8 mouse cellular contexts compared by ENCODE assay signal in genomic region chr11:94211651-94212488, GRCm38 (mm10). TPM values are rescaled to one million over a fixed set of nuclear protein-coding genes. Genes with fewer than 3 reads are reported as not detected.
DNase-seq lines count a peak whose midpoint lies in the region; ATAC-seq and TF ChIP-seq lines count a peak whose summit lies in the region.

No protein-coding gene starts in this region.

- TF ChIP-seq POLR2A in myocyte (IDR thresholded peaks at IDR 0.05; ENCODE audit: insufficient read length, low read depth) = no peak

- H3K27me3 ChIP-seq in embryonic facial prominence, embryonic 12.5 days = no peaks in the 10 kb centered on the region
- no peaks in the 10 kb centered on the region for H3K27me3 ChIP-seq in liver, embryonic 11.5 days (replicated peaks; ENCODE audit: control insufficient read depth, insufficient read depth, low read length)
- no peaks in the 10 kb centered on the region for H3K27me3 ChIP-seq in myocyte (ENCODE audit: control insufficient read depth, insufficient read depth, insufficient read length)
- no peaks in the 10 kb centered on the region for H3K27me3 ChIP-seq in stomach, embryonic 15.5 days (replicated peaks)

- DNase-seq in frontal cortex, postnatal 25 days (ENCODE audit: low spot score in 2 of 2) = no peak
- DNase-seq in heart, adult 8-10 months (ENCODE audit: low spot score) = peak; percentile 63
- DNase-seq in kidney, adult 9 months = peak; percentile 74
- DNase-seq in liver, embryonic 11.5 days (ENCODE audit: low spot score) = peak; percentile 86

- H3K79me2 ChIP-seq in myocyte (ENCODE audit: control insufficient read depth, insufficient read depth) = peaks cover 20% of the 10 kb centered on the region

- peak overlapping the region; percentile 87 for H3K4me3 ChIP-seq in embryonic facial prominence, embryonic 12.5 days
- peak overlapping the region; percentile 95 for H3K4me3 ChIP-seq in liver, embryonic 11.5 days (ENCODE audit: low read depth, low read length)
- H3K4me3 ChIP-seq in myocyte = peak overlapping the region; percentile 51
- H3K4me3 ChIP-seq in stomach, embryonic 15.5 days (replicated peaks) = peak overlapping the region; percentile 96

- H3ac ChIP-seq in myocyte (ENCODE audit: control insufficient read depth, insufficient read length) = peak overlapping the region; percentile 67

- peak overlapping the region; percentile 99 for H3K27ac ChIP-seq in embryonic facial prominence, embryonic 12.5 days
- peak overlapping the region; percentile 98 for H3K27ac ChIP-seq in liver, embryonic 11.5 days (ENCODE audit: low read depth, low read length)
- peak overlapping the region; percentile 96 for H3K27ac ChIP-seq in stomach, embryonic 15.5 days

- H3K36me3 ChIP-seq in embryonic facial prominence, embryonic 12.5 days = peaks cover 13% of the 10 kb centered on the region
- H3K36me3 ChIP-seq in liver, embryonic 11.5 days (ENCODE audit: control insufficient read depth, insufficient read depth, low read length) = peaks cover 9% of the 10 kb centered on the region; the same call in 1 of the 2 replicates
- H3K36me3 ChIP-seq in myocyte (ENCODE audit: control insufficient read depth, insufficient read depth) = peaks cover 5% of the 10 kb centered on the region
- H3K36me3 ChIP-seq in stomach, embryonic 15.5 days = peaks cover 5% of the 10 kb centered on the region; the same call in 1 of the 2 replicates

- peaks cover 13% of the 10 kb centered on the region for H3K4me1 ChIP-seq in embryonic facial prominence, embryonic 12.5 days
- H3K4me1 ChIP-seq in liver, embryonic 11.5 days (replicated peaks; ENCODE audit: control insufficient read depth, insufficient read depth, low read length) = no peaks in the 10 kb centered on the region; the same call in 1 of the 2 replicates
- H3K4me1 ChIP-seq in stomach, embryonic 15.5 days = no peaks in the 10 kb centered on the region

- peak overlapping the region; percentile 97 for H3K9ac ChIP-seq in embryonic facial prominence, embryonic 12.5 days
- peak overlapping the region; percentile 95 for H3K9ac ChIP-seq in liver, embryonic 11.5 days (ENCODE audit: low read depth, low read length)
- H3K9ac ChIP-seq in stomach, embryonic 15.5 days = peak overlapping the region; percentile 96

- WGBS in embryonic facial prominence, embryonic 12.5 days = under 1% methylated on average over 46 of the region's 61 CpGs
- WGBS in liver, embryonic 11.5 days = 2% methylated on average over 53 of the region's 61 CpGs
- WGBS in stomach, embryonic 15.5 days = under 1% methylated on average over 51 of the region's 61 CpGs

- ATAC-seq in frontal cortex, adult (ENCODE audit: low TSS enrichment) = peak; percentile 18; the same call in 1 of the 2 replicates
- peak; percentile 24 for ATAC-seq in embryonic facial prominence, embryonic 12.5 days (ENCODE audit: insufficient number of reproducible peaks, insufficient read depth, low FRiP score, low TSS enrichment)
- peak; percentile 34 for ATAC-seq in liver, embryonic 11.5 days (replicated peaks; ENCODE audit: low FRiP score)
- peak; percentile 5 for ATAC-seq in stomach, embryonic 15.5 days (ENCODE audit: insufficient read depth, low FRiP score, low read depth)

- H3K9me3 ChIP-seq in embryonic facial prominence, embryonic 12.5 days = no peaks in the 10 kb centered on the region
- no peaks in the 10 kb centered on the region for H3K9me3 ChIP-seq in liver, embryonic 11.5 days (ENCODE audit: control insufficient read depth, low read length)
- no peaks in the 10 kb centered on the region for H3K9me3 ChIP-seq in stomach, embryonic 15.5 days

- H3K4me2 ChIP-seq in embryonic facial prominence, embryonic 12.5 days (replicated peaks) = peak overlapping the region; percentile 95
- H3K4me2 ChIP-seq in liver, embryonic 11.5 days = peak overlapping the region; percentile 91
- H3K4me2 ChIP-seq in myocyte (ENCODE audit: low read depth) = peak overlapping the region; percentile 76
- H3K4me2 ChIP-seq in stomach, embryonic 15.5 days = peak overlapping the region; percentile 63

TF ChIP-seq in myocyte, 11 proteins besides CTCF, POLR2A, EP300 and RAD21:
- peak; percentile 36 for TF ChIP-seq POLR2AphosphoS2 (IDR thresholded peaks at IDR 0.05; ENCODE audit: insufficient read length, low read depth)
- no peak for TF ChIP-seq TCF12 (IDR thresholded peaks at IDR 0.05; ENCODE audit: insufficient read depth, poor library complexity, severe bottlenecking)

RNA-seq across cellular contexts. Expression of gene Tob1, which starts 0.6 kb away (rescaled TPM):
- 32.9 TPM in 2 replicates for polyA plus RNA-seq in embryonic facial prominence, embryonic 12.5 days (2016; fragmentation: Nextera tagmentation; extraction: Ambion mirVana)
- 10 to 100 TPM; 51.3 to 58.4 (median 53.2) TPM for total RNA-seq in heart, adult 8-10 months (2022)
- polyA plus RNA-seq in liver, embryonic 11.5 days (2014; fragmentation: Nextera tagmentation; extraction: Ambion mirVana) = 18.4 and 18.6 TPM in 2 replicates
- polyA plus RNA-seq in myocyte (2012; fragmentation: generic; extraction: Trizol) = 32.8 TPM
- 54.8 and 65.2 TPM in 2 replicates for polyA plus RNA-seq in stomach, embryonic 15.5 days (2015; fragmentation: Nextera tagmentation; extraction: Ambion mirVana)

RNA-seq across cellular contexts. Expression of gene Wfikkn2, which starts 33.9 kb away (rescaled TPM):
- polyA plus RNA-seq in embryonic facial prominence, embryonic 12.5 days (2016; fragmentation: Nextera tagmentation; extraction: Ambion mirVana) = 11.8 and 13.9 TPM in 2 replicates
- 1 to 10 TPM; 6.8 to 8.1 (median 7.5) TPM for total RNA-seq in heart, adult 8-10 months (2022)
- 0.36 and 0.38 TPM in 2 replicates for polyA plus RNA-seq in liver, embryonic 11.5 days (2014; fragmentation: Nextera tagmentation; extraction: Ambion mirVana)
- polyA plus RNA-seq in myocyte (2012; fragmentation: generic; extraction: Trizol) = 0.80 TPM
- 2.7 and 2.9 TPM in 2 replicates for polyA plus RNA-seq in stomach, embryonic 15.5 days (2015; fragmentation: Nextera tagmentation; extraction: Ambion mirVana)

Comparison
In these comparisons a context has a peak if more than half of its experiments do, and no peak if none do; other contexts are left out.
1. DNase-seq: peak in heart, adult 8-10 months (single experiment), kidney, adult 9 months (single experiment) and liver, embryonic 11.5 days (single experiment); none in frontal cortex, postnatal 25 days (0 of 2).
2. Peak in every context shown above with its lines, with median percentiles within 50 percentile points of each other: ATAC-seq, H3K27ac ChIP-seq, H3K4me2 ChIP-seq, H3K4me3 ChIP-seq and H3K9ac ChIP-seq.